In genomic region chr11:88114871-88115301, GRCm38 (mm10) we compare ENCODE assay signal across 8 mouse cellular contexts. TPM values are rescaled to one million over a fixed set of nuclear protein-coding genes. Genes with fewer than 3 reads are reported as not detected.
DNase-seq lines count a peak whose midpoint lies in the region; ATAC-seq lines count a peak whose summit lies in the region.

No protein-coding gene starts in this region.

- H3K27ac ChIP-seq in forebrain, embryonic 13.5 days: peak overlapping the region; percentile 28
- peak overlapping the region; percentile 72 for H3K27ac ChIP-seq in limb, embryonic 10.5 days
- peak overlapping the region; percentile 36; the same call in 1 of the 2 replicates for H3K27ac ChIP-seq in midbrain, embryonic 16.5 days (ENCODE audit: low read length)

- H3K9me3 ChIP-seq in forebrain, embryonic 13.5 days (replicated peaks): no peaks in the 10 kb centered on the region
- no peaks in the 10 kb centered on the region for H3K9me3 ChIP-seq in limb, embryonic 10.5 days (replicated peaks)
- no peaks in the 10 kb centered on the region for H3K9me3 ChIP-seq in midbrain, embryonic 16.5 days (replicated peaks; ENCODE audit: control insufficient read depth, low read length, poor library complexity, severe bottlenecking)

- H3K27me3 ChIP-seq in forebrain, embryonic 13.5 days: no peaks in the 10 kb centered on the region
- H3K27me3 ChIP-seq in limb, embryonic 10.5 days (ENCODE audit: low read depth, poor library complexity, severe bottlenecking): no peaks in the 10 kb centered on the region
- H3K27me3 ChIP-seq in midbrain, embryonic 16.5 days (ENCODE audit: control insufficient read depth, insufficient read depth, low read depth, low read length): no peaks in the 10 kb centered on the region

- H3K9ac ChIP-seq in forebrain, embryonic 13.5 days: peak overlapping the region; percentile 43; the same call in 1 of the 2 replicates
- peak overlapping the region; percentile 46; the same call in 1 of the 2 replicates for H3K9ac ChIP-seq in midbrain, embryonic 16.5 days (ENCODE audit: low read depth, low read length)

- no peak for ATAC-seq in cerebellum, adult (ENCODE audit: insufficient number of reproducible peaks, low FRiP score, low TSS enrichment)
- no peak for ATAC-seq in forebrain, embryonic 13.5 days
- no peak for ATAC-seq in midbrain, embryonic 16.5 days

- WGBS in forebrain, embryonic 13.5 days: 53% methylated on average over 8 of the region's 8 CpGs
- WGBS in limb, embryonic 10.5 days: 46% methylated on average over 8 of the region's 8 CpGs
- 27% methylated on average over 8 of the region's 8 CpGs for WGBS in midbrain, embryonic 16.5 days

- no peak overlapping the region for H3K4me2 ChIP-seq in forebrain, embryonic 13.5 days
- H3K4me2 ChIP-seq in midbrain, embryonic 16.5 days (ENCODE audit: low read length): no peak overlapping the region

- H3K4me3 ChIP-seq in forebrain, embryonic 13.5 days: no peak overlapping the region
- H3K4me3 ChIP-seq in limb, embryonic 10.5 days: no peak overlapping the region
- H3K4me3 ChIP-seq in midbrain, embryonic 16.5 days (ENCODE audit: low read depth, low read length): no peak overlapping the region

- H3K36me3 ChIP-seq in forebrain, embryonic 13.5 days (ENCODE audit: poor library complexity, severe bottlenecking): no peaks in the 10 kb centered on the region
- no peaks in the 10 kb centered on the region for H3K36me3 ChIP-seq in limb, embryonic 10.5 days
- H3K36me3 ChIP-seq in midbrain, embryonic 16.5 days (ENCODE audit: control insufficient read depth, insufficient read depth, low read length): no peaks in the 10 kb centered on the region

- peaks cover 71% of the 10 kb centered on the region for H3K4me1 ChIP-seq in forebrain, embryonic 13.5 days
- H3K4me1 ChIP-seq in limb, embryonic 10.5 days: peaks cover 94% of the 10 kb centered on the region
- peaks cover 30% of the 10 kb centered on the region for H3K4me1 ChIP-seq in midbrain, embryonic 16.5 days (ENCODE audit: control insufficient read depth, insufficient read depth, low read length)

- DNase-seq in cerebellum, postnatal 14 days: peak; percentile 46 to 52
- DNase-seq in heart, postnatal 4 days: peak; percentile 72
- DNase-seq in limb, embryonic 10.5 days (ENCODE audit: low spot score): no peak
- no peak for DNase-seq in ovary, postnatal 10 days (ENCODE audit: low spot score)
- no peak for DNase-seq in adipocyte (ENCODE audit: low spot score)

RNA-seq across cellular contexts. Expression of gene Cuedc1, which starts 17.0 kb away (rescaled TPM):
- polyA plus RNA-seq in forebrain, embryonic 13.5 days (2015; fragmentation: Nextera tagmentation; extraction: Ambion mirVana): 32.8 and 37.4 TPM in 2 replicates
- total RNA-seq in heart, postnatal 4 days (2021): 10 to 100 TPM; 39.5 to 40.0 TPM
- polyA plus RNA-seq in limb, embryonic 10.5 days (2016; fragmentation: Nextera tagmentation; extraction: Ambion mirVana): 15.0 and 22.6 TPM in 2 replicates
- 46.1 and 54.7 TPM in 2 replicates for polyA plus RNA-seq in midbrain, embryonic 16.5 days (2015; fragmentation: Nextera tagmentation; extraction: Ambion mirVana)

RNA-seq across cellular contexts. Expression of gene Vezf1, which starts 46.8 kb away (rescaled TPM):
- 65.6 and 72.7 TPM in 2 replicates for polyA plus RNA-seq in forebrain, embryonic 13.5 days (2015; fragmentation: Nextera tagmentation; extraction: Ambion mirVana)
- total RNA-seq in heart, postnatal 4 days (2021): 10 to 100 TPM; 36.7 to 41.3 TPM
- 54.6 and 59.2 TPM in 2 replicates for polyA plus RNA-seq in limb, embryonic 10.5 days (2016; fragmentation: Nextera tagmentation; extraction: Ambion mirVana)
- polyA plus RNA-seq in midbrain, embryonic 16.5 days (2015; fragmentation: Nextera tagmentation; extraction: Ambion mirVana): 39.5 and 47.4 TPM in 2 replicates

Comparison
In these comparisons a context has a peak if more than half of its experiments do, and no peak if none do; other contexts are left out.
1. DNase-seq: peak in cerebellum, postnatal 14 days (2 of 2) and heart, postnatal 4 days (single experiment); none in limb, embryonic 10.5 days (single experiment), ovary, postnatal 10 days (single experiment) and adipocyte (single experiment).
2. Peak in every context shown above with its lines, with median percentiles within 50 percentile points of each other: H3K27ac ChIP-seq.